Mouse (Mus musculus): ENCODE measurements at regions not wholly inside any gene's neighbourhood (a gene's known extent, or its start where the extent isn't known, plus 50 kb on each side); places are given as distances from the start of the nearest gene placed in this dataset.

- Histone ChIP-seq H3K4me1 (peaks cover 8% of the 10 kb centered on the region), H3K36me3 (no peaks in the 10 kb centered on the region), H3K27me3 (ENCODE audit: insufficient read depth, poor library complexity, severe bottlenecking) (no peaks in the 10 kb centered on the region), H3K27ac (no peak overlapping the region), H3K9me3 (no peaks in the 10 kb centered on the region), H3K4me3 (no peak overlapping the region)
- 83% methylated on average over 4 of the region's 4 CpGs for WGBS
- no peak for DNase-seq (ENCODE audit: low spot score)
These were observed 63.6 kb downstream of the 4930564D02Rik start for GRCm38 (mm10) chr3:105130228-105130627.

- Histone ChIP-seq H3K9me3 (no peaks in the 10 kb centered on the region), H3K27ac (no peak overlapping the region), H3K4me1 (peaks cover 8% of the 10 kb centered on the region), H3K27me3 (ENCODE audit: insufficient read depth, poor library complexity, severe bottlenecking) (no peaks in the 10 kb centered on the region), H3K36me3 (no peaks in the 10 kb centered on the region), H3K4me3 (no peak overlapping the region)
- DNase-seq (ENCODE audit: low spot score) = no peak
- 85% methylated on average over 6 of the region's 6 CpGs for WGBS
These were observed 64.4 kb downstream of the 4930564D02Rik start for GRCm38 (mm10) chr3:105131053-105131452.

GRCm38 (mm10) chr3:105133011-105133410 lies 66.4 kb downstream of the 4930564D02Rik start:
- H3K9me3 ChIP-seq = no peaks in the 10 kb centered on the region
- no peak overlapping the region for H3K27ac ChIP-seq
- H3K4me3 ChIP-seq = no peak overlapping the region
- WGBS = 82% methylated on average over 4 of the region's 4 CpGs
- no peak for DNase-seq (ENCODE audit: low spot score)
- H3K4me1 ChIP-seq = peaks cover 3% of the 10 kb centered on the region; the same call in 1 of the 2 replicates
- H3K27me3 ChIP-seq (ENCODE audit: insufficient read depth, poor library complexity, severe bottlenecking) = no peaks in the 10 kb centered on the region
- H3K36me3 ChIP-seq = no peaks in the 10 kb centered on the region

GRCm38 (mm10) chr3:105141170-105141971 lies 74.7 kb downstream of the 4930564D02Rik start:
- H3K4me1 ChIP-seq = no peaks in the 10 kb centered on the region

GRCm38 (mm10) chr3:105142631-105143030 lies 76.0 kb downstream of the 4930564D02Rik start:
- Histone ChIP-seq H3K4me3 (no peak overlapping the region), H3K36me3 (no peaks in the 10 kb centered on the region), H3K9me3 (no peaks in the 10 kb centered on the region), H3K27ac (no peak overlapping the region), H3K27me3 (ENCODE audit: insufficient read depth, poor library complexity, severe bottlenecking) (0 out of 2 replicates have a peak, but pooled peaks cover 6% of the 10 kb centered on the region), H3K4me1 (no peaks in the 10 kb centered on the region)
- no peak for DNase-seq (ENCODE audit: low spot score)

More at GRCm38 (mm10) chr3:105141170-105141971, 74.7 kb downstream of the 4930564D02Rik start:
- Histone ChIP-seq H3K9me3 (no peaks in the 10 kb centered on the region), H3K27me3 (ENCODE audit: insufficient read depth, poor library complexity, severe bottlenecking) (0 out of 2 replicates have a peak, but pooled peaks cover 6% of the 10 kb centered on the region), H3K4me3 (no peak overlapping the region), H3K27ac (no peak overlapping the region), H3K36me3 (no peaks in the 10 kb centered on the region)
- DNase-seq (ENCODE audit: low spot score) = no peak
- WGBS = 78% methylated on average over 14 of the region's 14 CpGs

GRCm38 (mm10) chr3:105151475-105152157 lies 85.0 kb downstream of the 4930564D02Rik start:
- WGBS = 18% methylated on average over 11 of the region's 11 CpGs
- DNase-seq (ENCODE audit: low spot score) = peak; percentile 79

GRCm38 (mm10) chr3:105152158-105152541 lies 85.5 kb downstream of the 4930564D02Rik start:
- no peak overlapping the region for H3K27ac ChIP-seq
- 19% methylated on average over 1 of the region's 1 CpGs for WGBS
- no peak overlapping the region for H3K4me3 ChIP-seq
- no peaks in the 10 kb centered on the region for H3K9me3 ChIP-seq
- no peak for DNase-seq (ENCODE audit: low spot score)
- peaks cover 5% of the 10 kb centered on the region; the same call in 1 of the 2 replicates for H3K27me3 ChIP-seq (ENCODE audit: insufficient read depth, poor library complexity, severe bottlenecking)
- H3K36me3 ChIP-seq = no peaks in the 10 kb centered on the region
- peaks cover 10% of the 10 kb centered on the region for H3K4me1 ChIP-seq

More at GRCm38 (mm10) chr3:105151475-105152157, 85.0 kb downstream of the 4930564D02Rik start:
- H3K27ac ChIP-seq = no peak overlapping the region
- peaks cover 5% of the 10 kb centered on the region; the same call in 1 of the 2 replicates for H3K27me3 ChIP-seq (ENCODE audit: insufficient read depth, poor library complexity, severe bottlenecking)
- no peaks in the 10 kb centered on the region for H3K36me3 ChIP-seq
- no peaks in the 10 kb centered on the region for H3K9me3 ChIP-seq
- no peak overlapping the region for H3K4me3 ChIP-seq
- peaks cover 10% of the 10 kb centered on the region for H3K4me1 ChIP-seq

- no peak overlapping the region for H3K27ac ChIP-seq
- no peaks in the 10 kb centered on the region for H3K9me3 ChIP-seq
- H3K4me1 ChIP-seq = no peaks in the 10 kb centered on the region; the same call in 1 of the 2 replicates
- no peak for DNase-seq (ENCODE audit: low spot score)
- H3K4me3 ChIP-seq = no peak overlapping the region
- peaks cover 1% of the 10 kb centered on the region; the same call in 1 of the 2 replicates for H3K27me3 ChIP-seq (ENCODE audit: insufficient read depth, poor library complexity, severe bottlenecking)
- 72% methylated on average over 2 of the region's 2 CpGs for WGBS
- no peaks in the 10 kb centered on the region for H3K36me3 ChIP-seq
These were observed 91.7 kb downstream of the 4930564D02Rik start for GRCm38 (mm10) chr3:105158376-105158775.

- WGBS = 46% methylated on average over 2 of the region's 2 CpGs
- no peak for DNase-seq (ENCODE audit: low spot score)
These were observed 98.7 kb downstream of the 4930564D02Rik start for GRCm38 (mm10) chr3:105165355-105165754.

GRCm38 (mm10) chr3:105169117-105169516 lies 102.5 kb downstream of the 4930564D02Rik start:
- Histone ChIP-seq H3K27me3 (ENCODE audit: insufficient read depth, poor library complexity, severe bottlenecking) (no peaks in the 10 kb centered on the region), H3K9me3 (no peaks in the 10 kb centered on the region), H3K36me3 (no peaks in the 10 kb centered on the region), H3K27ac (no peak overlapping the region), H3K4me3 (no peak overlapping the region), H3K4me1 (no peaks in the 10 kb centered on the region)
- DNase-seq (ENCODE audit: low spot score) = no peak
- WGBS = 53% methylated on average over 4 of the region's 4 CpGs

More at GRCm38 (mm10) chr3:105165355-105165754, 98.7 kb downstream of the 4930564D02Rik start:
- H3K4me3 ChIP-seq = no peak overlapping the region
- H3K27me3 ChIP-seq (ENCODE audit: insufficient read depth, poor library complexity, severe bottlenecking) = peaks cover 6% of the 10 kb centered on the region; the same call in 1 of the 2 replicates
- H3K4me1 ChIP-seq = no peaks in the 10 kb centered on the region
- H3K9me3 ChIP-seq = no peaks in the 10 kb centered on the region
- no peaks in the 10 kb centered on the region for H3K36me3 ChIP-seq
- no peak overlapping the region for H3K27ac ChIP-seq

GRCm38 (mm10) chr3:105171527-105171926 lies 104.9 kb downstream of the 4930564D02Rik start:
- H3K27ac ChIP-seq = no peak overlapping the region
- 69% methylated on average over 5 of the region's 5 CpGs for WGBS
- no peak overlapping the region for H3K4me3 ChIP-seq
- no peaks in the 10 kb centered on the region for H3K36me3 ChIP-seq
- no peaks in the 10 kb centered on the region for H3K4me1 ChIP-seq
- no peaks in the 10 kb centered on the region for H3K27me3 ChIP-seq (ENCODE audit: insufficient read depth, poor library complexity, severe bottlenecking)
- no peaks in the 10 kb centered on the region for H3K9me3 ChIP-seq
- no peak for DNase-seq (ENCODE audit: low spot score)

GRCm38 (mm10) chr3:105172054-105172453 lies 105.4 kb downstream of the 4930564D02Rik start:
- H3K27me3 ChIP-seq (ENCODE audit: insufficient read depth, poor library complexity, severe bottlenecking) = no peaks in the 10 kb centered on the region
- H3K4me1 ChIP-seq = no peaks in the 10 kb centered on the region
- WGBS = 56% methylated on average over 1 of the region's 1 CpGs
- DNase-seq (ENCODE audit: low spot score) = no peak
- no peaks in the 10 kb centered on the region for H3K36me3 ChIP-seq
- no peaks in the 10 kb centered on the region for H3K9me3 ChIP-seq
- H3K27ac ChIP-seq = no peak overlapping the region
- no peak overlapping the region for H3K4me3 ChIP-seq

GRCm38 (mm10) chr3:105191303-105191702 lies 124.7 kb downstream of the 4930564D02Rik start:
- Histone ChIP-seq H3K27me3 (ENCODE audit: insufficient read depth, poor library complexity, severe bottlenecking) (no peaks in the 10 kb centered on the region), H3K9me3 (no peaks in the 10 kb centered on the region), H3K36me3 (no peaks in the 10 kb centered on the region), H3K27ac (no peak overlapping the region), H3K4me3 (no peak overlapping the region), H3K4me1 (0 out of 2 replicates have a peak, but pooled peaks cover 4% of the 10 kb centered on the region)
- no peak for DNase-seq (ENCODE audit: low spot score)
- WGBS = 92% methylated on average over 7 of the region's 7 CpGs
